Mouse (Mus musculus) spleen, adult 2 months (tissue): ENCODE data around the gene Msmb. TPM values are rescaled to one million over a fixed set of nuclear protein-coding genes. Genes with fewer than 3 reads are reported as not detected.

Experiments used
- DNase-seq, 2 experiments: peaks; one replicate each; pipeline versions ENCODE4 v3.0.0 to v3.0.0-alpha.2; 2012 to 2021; ENCODE audit warnings: low spot score in 2 of 2, low read depth in 1 of 2
- H3K27ac ChIP-seq: fragments of 200-500 bp; 2 replicates; pipeline ENCODE4 v1.5.1; 2012; ENCODE audit warnings: low read length, inconsistent platforms; ENCODE audit not compliant: insufficient read depth
- H3K27me3 ChIP-seq: fragments of 200-500 bp; 2 replicates; pipeline ENCODE4 v1.6.1; 2012; ENCODE audit warnings: mild to moderate bottlenecking, moderate library complexity, low read length, inconsistent platforms; ENCODE audit not compliant: control insufficient read depth, insufficient read depth
- H3K36me3 ChIP-seq: fragments of 200-500 bp; 2 replicates; pipeline ENCODE4 v1.6.1; 2012; ENCODE audit warnings: mild to moderate bottlenecking, low read length, inconsistent platforms; ENCODE audit not compliant: control insufficient read depth, insufficient read depth
- H3K4me1 ChIP-seq: fragments of 200-500 bp; 2 replicates; pipeline ENCODE4 v1.6.1; 2011; ENCODE audit warnings: inconsistent platforms; ENCODE audit not compliant: control insufficient read depth, insufficient read depth, insufficient read length
- H3K4me3 ChIP-seq: fragments of 200-500 bp; 2 replicates; pipeline ENCODE4 v1.5.1; 2011; ENCODE audit warnings: mild to moderate bottlenecking, inconsistent platforms; ENCODE audit not compliant: insufficient read depth, insufficient read length; ENCODE audit errors: extremely low read depth
- CTCF ChIP-seq: fragments of 200-500 bp; IDR thresholded peaks from 2 replicates; pipeline ENCODE4 v1.5.1; 2011; ENCODE audit warnings: mild to moderate bottlenecking, inconsistent platforms; ENCODE audit not compliant: insufficient read depth, insufficient read length, insufficient replicate concordance; ENCODE audit errors: extremely low read depth
- POLR2A ChIP-seq: fragments of 200-500 bp; IDR thresholded peaks from 2 replicates; pipeline ENCODE4 v1.6.1; 2011; ENCODE audit warnings: low read depth, low read length, inconsistent platforms
- WGBS: fragments of 180-500 bp; shearing (Covaris S2); methylation state at CpG from one replicate; pipeline ENCODE4 v1.1.7; 2018; 5-methylcytosine and 5-hydroxymethylcytosine counted together
- polyA plus RNA-seq: library from polyadenylated mRNA; depleted of rRNA; stranded (reverse); fragments of >200 nt; gene quantifications from 2 replicates; pipeline ENCODE4 v1.2.3, GENCODE M21; 2012; rRNA removed

The Msmb gene
- polyA plus RNA-seq, 1 experiment = not detected

DNA sequence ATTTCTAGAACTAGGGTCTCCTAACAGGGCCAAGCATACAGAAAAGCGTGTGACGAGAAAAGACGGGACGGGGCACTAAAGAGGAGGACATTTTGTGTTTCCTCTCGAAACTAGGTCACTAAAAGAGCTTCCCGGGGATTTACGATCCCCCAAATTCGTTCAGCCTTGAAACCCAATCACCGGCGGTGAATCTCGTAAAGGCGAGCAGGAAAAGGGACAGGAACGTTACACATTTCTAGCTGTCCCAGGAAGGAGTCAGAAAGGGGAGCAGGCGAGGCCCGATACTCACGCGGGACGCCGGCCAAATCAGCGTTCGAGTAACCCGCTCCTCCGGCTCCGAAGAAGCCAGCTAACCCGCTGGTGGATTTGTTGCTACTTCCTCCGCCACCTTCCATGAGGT lies 59.5 kb downstream of the Msmb start:
- peaks cover 15% of the 10 kb centered on the region for H3K4me1 ChIP-seq
- under 1% methylated on average over 25 of the region's 26 CpGs for WGBS
- peaks cover 7% of the 10 kb centered on the region for H3K36me3 ChIP-seq
- no peaks in the 10 kb centered on the region for H3K27me3 ChIP-seq
- peak overlapping the region; percentile 77 for H3K4me3 ChIP-seq
- H3K27ac ChIP-seq = 0 out of 2 replicates have a peak overlapping the region, but pooled peaks have one; percentile 7
- DNase-seq = no peak
- TF ChIP-seq POLR2A (no peak), CTCF (no peak)

DNA sequence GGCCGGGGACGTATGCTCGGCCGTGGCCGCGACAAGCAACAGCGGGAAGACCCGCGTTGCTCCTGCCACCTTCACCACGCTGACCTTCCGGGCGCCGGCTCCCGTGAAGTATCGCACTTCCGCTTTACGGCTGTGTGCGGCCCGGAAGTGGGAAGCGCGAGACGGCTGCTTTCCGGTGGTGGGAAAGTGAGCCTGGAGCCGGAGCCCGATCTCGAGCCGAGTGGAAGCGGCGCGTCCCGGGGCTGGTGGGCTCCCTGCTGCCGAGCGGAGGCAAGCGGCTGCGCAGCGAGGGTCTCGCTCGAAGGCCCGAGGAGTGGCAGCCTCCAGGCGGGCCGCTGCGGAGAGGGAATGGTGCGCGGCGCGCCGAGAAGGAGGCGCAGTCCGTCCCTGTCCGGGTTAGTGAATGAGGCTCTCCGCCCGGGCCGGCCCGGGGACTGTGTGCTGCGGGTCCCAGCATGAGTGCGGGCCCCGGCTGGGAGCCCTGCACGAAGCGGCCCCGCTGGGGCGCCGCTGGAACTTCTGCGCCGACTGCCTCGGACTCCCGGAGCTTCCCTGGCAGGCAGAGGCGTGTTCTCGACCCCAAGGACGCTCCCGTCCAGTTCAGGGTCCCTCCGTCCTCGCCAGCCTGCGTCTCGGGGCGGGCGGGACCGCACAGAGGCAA lies 60.1 kb downstream of the Msmb start, which contains the start of the genes Timm23 and Parg:
Gene Timm23 (minus strand): TSS at position 108 of the 661 bp plus-strand sequence.
Gene Parg (plus strand): TSS at position 159 of the 661 bp plus-strand sequence.
- under 1% methylated on average over 76 of the region's 77 CpGs for WGBS
- Histone ChIP-seq H3K4me1 (peaks cover 15% of the 10 kb centered on the region), H3K27ac (peak within 1 kb of the TSS; percentile 65), H3K36me3 (peaks cover 6% of the 10 kb centered on the region), H3K27me3 (no peaks in the 10 kb centered on the region), H3K4me3 (peak within 1 kb of the TSS; percentile 99)
- peak; percentile 56 to 80 for DNase-seq
- TF ChIP-seq POLR2A (no peak), CTCF (no peak)

Other genes starting within 250 kb of the Msmb start
- 0.65 and 0.75 TPM in 2 replicates for gene Galnt15, start 113.0 kb upstream of the Msmb start, polyA plus RNA-seq
- gene Oxnad1, start 56.6 kb upstream of the Msmb start, polyA plus RNA-seq = 6.6 and 8.7 TPM in 2 replicates
- 8.3 and 10.1 TPM in 2 replicates for gene Dph3, start 56.3 kb upstream of the Msmb start, polyA plus RNA-seq
- 34.1 and 45.2 TPM in 2 replicates for gene Ncoa4, start 17.8 kb downstream of the Msmb start, polyA plus RNA-seq
- 64.2 and 95.8 TPM in 2 replicates for gene Timm23, start 59.9 kb downstream of the Msmb start, polyA plus RNA-seq
- gene Parg, start 59.9 kb downstream of the Msmb start, polyA plus RNA-seq = 3.7 and 4.3 TPM in 2 replicates
- 0.12 and 0.14 TPM in 2 replicates for gene Ogdhl, start 180.0 kb downstream of the Msmb start, polyA plus RNA-seq
- gene 1700024G13Rik, start 246.4 kb downstream of the Msmb start, polyA plus RNA-seq = not detected in 2 replicates